Mouse (Mus musculus) G1E (cell line): ENCODE measurements around the gene 3425401B19Rik.

Experiments used
- CTCF ChIP-seq: IDR thresholded peaks from 2 replicates; pipeline ENCODE4 v1.5.1; 2012; ENCODE audit warnings: low read depth, low read length, inconsistent platforms, mixed read lengths
- GATA1 ChIP-seq: IDR thresholded peaks from 2 replicates; pipeline ENCODE4 v1.6.1; 2012; ENCODE audit warnings: borderline replicate concordance, low read length, inconsistent platforms, mixed read lengths

DNA sequence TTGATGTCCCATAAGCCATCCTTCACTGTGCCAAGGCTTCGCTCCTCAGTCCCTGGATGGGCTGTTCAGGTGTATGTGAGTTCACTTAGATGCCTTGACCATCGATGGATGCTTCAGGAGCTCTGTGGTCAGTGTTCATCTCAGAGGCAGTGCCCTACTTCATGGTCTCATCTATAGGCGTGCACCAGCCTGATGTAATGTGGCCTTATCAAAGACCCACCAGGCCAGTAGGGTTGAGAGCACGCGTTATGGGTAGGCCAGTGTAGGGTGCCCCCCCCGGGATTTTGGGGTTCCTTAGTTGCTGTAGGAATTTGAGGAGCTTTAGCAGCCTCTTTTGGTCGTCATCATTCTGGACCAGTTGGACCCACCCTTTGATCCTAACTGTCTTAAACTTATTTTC is 60.3 kb downstream of the 3425401B19Rik start:
- TF ChIP-seq CTCF: no peak
- no peak for TF ChIP-seq GATA1
